Mouse (Mus musculus): ENCODE results near the gene Dlx2.

Dlx2 gene

DNA sequence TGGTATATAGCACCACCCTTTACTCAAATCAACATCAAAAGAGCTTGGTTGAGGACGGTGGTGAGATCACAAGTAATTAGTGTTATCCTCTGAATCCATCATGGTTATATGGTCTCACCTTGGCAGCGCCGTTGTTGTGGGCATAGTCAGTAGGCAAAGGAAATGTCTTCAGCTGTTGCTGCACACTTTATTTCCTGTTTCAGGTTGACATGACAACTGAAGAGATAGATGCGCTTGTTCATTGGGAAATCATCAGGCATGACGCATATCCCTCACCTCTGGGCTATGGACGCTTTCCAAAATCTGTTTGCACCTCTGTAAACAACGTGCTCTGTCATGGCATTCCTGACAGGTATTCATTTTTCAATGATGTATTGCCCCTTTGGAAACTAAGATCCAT, 35.3 kb downstream of the Dlx2 start:
- DNase-seq (ENCODE audit: low read depth), result no peak

DNA sequence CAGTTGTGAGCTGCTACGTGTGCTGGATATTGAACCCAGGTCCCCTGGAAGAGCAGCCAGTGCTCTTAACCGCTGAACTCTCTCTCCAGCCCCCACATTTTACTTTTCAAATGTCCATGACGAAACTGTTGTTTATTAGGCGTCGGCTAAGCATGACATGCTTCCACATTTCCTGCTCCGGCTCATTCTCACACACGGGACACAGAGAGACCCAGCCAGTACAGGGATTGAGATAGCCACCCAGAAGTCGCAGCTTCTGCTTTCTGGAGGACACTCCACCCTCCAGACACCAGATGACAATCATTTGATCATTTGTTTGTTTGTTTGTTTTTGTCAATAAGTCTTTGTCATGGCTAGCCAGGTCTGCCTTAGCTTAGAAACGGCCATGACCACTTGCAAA, 41.7 kb downstream of the Dlx2 start:
- no peak for DNase-seq (ENCODE audit: low read depth)

DNA sequence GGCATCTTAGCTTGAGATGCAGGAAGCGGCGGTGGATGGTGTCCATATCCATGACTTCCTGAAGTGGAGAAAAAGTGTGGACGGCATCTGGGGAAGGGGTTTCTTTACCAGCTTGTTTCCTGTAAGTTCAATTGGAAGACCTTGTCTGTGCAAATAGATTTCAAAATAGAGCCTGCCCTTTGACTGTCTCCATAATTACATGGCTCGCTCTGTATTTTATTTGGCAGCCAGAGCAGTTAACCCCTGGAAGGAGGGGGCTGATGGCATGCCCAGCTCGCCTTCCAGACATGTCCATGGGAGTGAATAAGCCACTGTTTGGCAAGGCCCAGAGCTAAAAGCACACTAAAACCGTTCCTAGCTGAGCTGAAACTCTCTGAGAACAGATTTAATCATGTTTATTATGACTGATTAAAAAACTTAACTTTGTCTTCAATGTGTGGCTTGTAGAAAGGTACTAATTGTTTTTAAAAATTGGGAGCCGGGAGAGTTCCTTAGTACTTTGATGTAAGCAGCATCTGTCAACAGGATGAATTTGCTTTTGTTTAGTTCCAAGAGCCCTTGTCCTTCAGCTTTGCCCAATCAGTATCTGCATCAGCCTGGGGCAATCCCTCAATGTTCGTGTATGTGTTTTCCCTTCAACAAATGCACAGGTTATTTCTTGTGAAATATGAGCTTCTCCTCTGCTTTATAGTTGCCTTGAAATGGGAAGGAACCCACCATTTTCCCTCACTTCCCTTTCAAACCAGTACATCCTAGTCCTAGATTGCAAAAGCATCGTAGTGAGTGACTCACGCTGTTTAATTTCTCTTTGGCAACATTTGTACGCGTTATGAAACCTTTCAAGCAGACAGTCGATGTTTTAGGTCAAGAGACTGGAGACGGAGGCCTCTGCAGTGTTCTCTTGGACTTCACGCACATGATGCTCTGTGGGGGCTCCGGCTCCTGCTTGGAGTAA, 47.0 kb downstream of the Dlx2 start:
- DNase-seq (ENCODE audit: low read depth), result no peak

DNA sequence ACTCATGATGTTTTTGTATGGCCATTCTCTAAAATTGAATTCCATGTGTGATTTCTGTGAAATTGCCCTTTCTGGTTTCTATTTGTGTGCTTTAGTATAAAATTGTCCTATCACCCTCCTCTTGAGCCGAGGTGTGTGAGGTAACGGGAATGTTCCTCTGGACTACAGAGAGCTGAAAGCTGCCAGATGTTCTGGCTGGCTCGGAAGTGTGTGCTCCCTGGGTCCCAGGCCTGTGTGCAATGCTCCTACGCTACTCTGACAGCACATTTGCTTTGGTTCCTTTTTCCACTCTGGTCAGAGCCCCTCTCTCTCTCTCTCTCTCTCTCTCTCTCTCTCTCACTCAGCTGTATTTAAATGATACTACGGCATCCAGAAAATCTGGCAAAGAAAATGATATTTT, 49.4 kb downstream of the Dlx2 start:
- no peak for DNase-seq (ENCODE audit: low read depth)

DNA sequence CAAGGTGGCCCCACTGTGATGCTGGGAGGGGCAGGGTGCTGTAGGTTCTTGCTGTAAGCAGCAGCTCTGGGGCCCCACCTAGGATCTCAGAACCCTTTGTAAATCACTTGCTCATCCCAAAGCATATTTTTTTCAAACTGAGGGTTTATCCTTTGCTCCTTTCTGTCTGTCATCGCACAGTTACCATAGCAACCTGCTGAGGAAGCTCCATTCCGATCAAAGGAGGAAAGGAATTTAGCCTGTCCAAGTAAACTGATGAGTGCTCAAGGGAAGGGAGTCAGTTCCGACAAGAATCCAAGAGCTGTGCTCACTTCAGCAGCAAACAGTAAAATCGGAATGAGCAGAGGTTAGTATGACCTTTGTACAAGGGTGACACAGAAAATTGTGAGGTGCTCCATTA, 51.6 kb downstream of the Dlx2 start:
- no peak for DNase-seq (ENCODE audit: low read depth)

DNA sequence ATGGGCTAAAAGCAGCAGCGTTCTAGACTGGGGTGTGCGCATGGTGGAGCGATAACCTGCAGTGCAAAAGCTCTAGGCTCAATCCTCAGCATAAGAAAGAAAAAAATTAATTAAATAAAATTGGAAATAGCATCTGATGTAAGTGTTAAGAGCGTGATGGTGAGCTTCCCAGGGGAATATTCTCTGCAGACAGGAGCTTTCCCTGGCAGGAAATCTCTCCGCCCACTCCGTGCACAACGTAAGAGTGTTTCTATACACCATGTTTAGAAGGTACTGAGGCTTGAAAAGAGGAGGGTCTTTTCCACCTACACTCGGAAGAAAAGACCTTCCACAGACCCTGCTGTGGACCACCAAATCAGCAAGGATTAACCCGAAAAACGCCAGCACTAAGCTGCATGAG, 52.1 kb downstream of the Dlx2 start:
- no peak for DNase-seq (ENCODE audit: low read depth)
